Mouse (Mus musculus): ENCODE data around the gene Iqcn. TPM values are rescaled to one million over a fixed set of nuclear protein-coding genes. Genes with fewer than 3 reads are reported as not detected.

The Iqcn gene
- polyA plus RNA-seq, 1 experiment from 2014 or later, result 0.05 TPM

GRCm38 (mm10) chr8:70660273-70660725 lies 43.0 kb upstream of the Iqcn start, which contains the start of gene Pgpep1:
Gene Pgpep1 (minus strand): TSS chr8:70660388.
- H3K36me3 ChIP-seq (ENCODE audit: control insufficient read depth, insufficient read depth), result peaks cover 13% of the 10 kb centered on the region
- H3K27me3 ChIP-seq (ENCODE audit: control insufficient read depth, insufficient read depth, low read length), result no peaks in the 10 kb centered on the region
- H3K4me1 ChIP-seq (ENCODE audit: control insufficient read depth, insufficient read depth, low read length), result peaks cover 22% of the 10 kb centered on the region
- ATAC-seq (replicated peaks; ENCODE audit: extremely low read depth, insufficient read depth, low FRiP score), result peak; percentile 37
- peak within 1 kb of the TSS; percentile 84 for H3K4me2 ChIP-seq (ENCODE audit: low read depth, low read length)
- WGBS, result 4% methylated on average over 14 of the region's 14 CpGs
- H3K9me3 ChIP-seq (replicated peaks; ENCODE audit: control insufficient read depth, low read length), result no peaks in the 10 kb centered on the region
- peak within 1 kb of the TSS; percentile 94 for H3K9ac ChIP-seq (ENCODE audit: low read length)
- peak within 1 kb of the TSS; percentile 87 for H3K4me3 ChIP-seq (ENCODE audit: low read length)
- peak within 1 kb of the TSS; percentile 91 for H3K27ac ChIP-seq (ENCODE audit: low read length)

- Histone ChIP-seq H3K27ac (ENCODE audit: low read length) (no peak overlapping the region), H3K4me2 (ENCODE audit: low read depth, low read length) (no peak overlapping the region), H3K4me3 (ENCODE audit: low read length) (no peak overlapping the region), H3K9ac (ENCODE audit: low read length) (0 out of 2 replicates have a peak overlapping the region, but pooled peaks have one; percentile 27), H3K9me3 (replicated peaks; ENCODE audit: control insufficient read depth, low read length) (no peaks in the 10 kb centered on the region), H3K36me3 (ENCODE audit: control insufficient read depth, insufficient read depth) (no peaks in the 10 kb centered on the region), H3K27me3 (ENCODE audit: control insufficient read depth, insufficient read depth, low read length) (no peaks in the 10 kb centered on the region), H3K4me1 (ENCODE audit: control insufficient read depth, insufficient read depth, low read length) (peaks cover 9% of the 10 kb centered on the region)
- 51% methylated on average over 4 of the region's 4 CpGs for WGBS
- no peak for ATAC-seq (replicated peaks; ENCODE audit: extremely low read depth, insufficient read depth, low FRiP score)
Measured at GRCm38 (mm10) chr8:70663691-70664090, 39.6 kb upstream of the Iqcn start.

GRCm38 (mm10) chr8:70664631-70665030 lies 38.6 kb upstream of the Iqcn start:
- Histone ChIP-seq H3K9ac (ENCODE audit: low read length) (no peak overlapping the region), H3K4me1 (ENCODE audit: control insufficient read depth, insufficient read depth, low read length) (peaks cover 7% of the 10 kb centered on the region), H3K27me3 (ENCODE audit: control insufficient read depth, insufficient read depth, low read length) (no peaks in the 10 kb centered on the region), H3K4me3 (ENCODE audit: low read length) (no peak overlapping the region), H3K36me3 (ENCODE audit: control insufficient read depth, insufficient read depth) (no peaks in the 10 kb centered on the region), H3K27ac (ENCODE audit: low read length) (no peak overlapping the region), H3K4me2 (ENCODE audit: low read depth, low read length) (no peak overlapping the region), H3K9me3 (replicated peaks; ENCODE audit: control insufficient read depth, low read length) (no peaks in the 10 kb centered on the region)
- 71% methylated on average over 3 of the region's 3 CpGs for WGBS
- no peak for ATAC-seq (replicated peaks; ENCODE audit: extremely low read depth, insufficient read depth, low FRiP score)

- 62% methylated on average over 2 of the region's 2 CpGs for WGBS
- H3K9ac ChIP-seq (ENCODE audit: low read length), result no peak overlapping the region
Measured at GRCm38 (mm10) chr8:70665599-70665998, 37.7 kb upstream of the Iqcn start.

GRCm38 (mm10) chr8:70667071-70667470 lies 36.2 kb upstream of the Iqcn start:
- Histone ChIP-seq H3K4me2 (ENCODE audit: low read depth, low read length) (no peak overlapping the region), H3K9ac (ENCODE audit: low read length) (no peak overlapping the region), H3K4me3 (ENCODE audit: low read length) (no peak overlapping the region), H3K4me1 (ENCODE audit: control insufficient read depth, insufficient read depth, low read length) (no peaks in the 10 kb centered on the region), H3K27me3 (ENCODE audit: control insufficient read depth, insufficient read depth, low read length) (no peaks in the 10 kb centered on the region), H3K27ac (ENCODE audit: low read length) (no peak overlapping the region), H3K36me3 (ENCODE audit: control insufficient read depth, insufficient read depth) (no peaks in the 10 kb centered on the region), H3K9me3 (replicated peaks; ENCODE audit: control insufficient read depth, low read length) (no peaks in the 10 kb centered on the region)
- no peak for ATAC-seq (replicated peaks; ENCODE audit: extremely low read depth, insufficient read depth, low FRiP score)
- whole genome bisulfite sequencing, result 58% methylated on average over 5 of the region's 5 CpGs

More at GRCm38 (mm10) chr8:70665599-70665998, 37.7 kb upstream of the Iqcn start:
- H3K4me3 ChIP-seq (ENCODE audit: low read length), result no peak overlapping the region
- no peak overlapping the region for H3K27ac ChIP-seq (ENCODE audit: low read length)
- ATAC-seq (replicated peaks; ENCODE audit: extremely low read depth, insufficient read depth, low FRiP score), result no peak
- no peaks in the 10 kb centered on the region for H3K9me3 ChIP-seq (replicated peaks; ENCODE audit: control insufficient read depth, low read length)
- H3K36me3 ChIP-seq (ENCODE audit: control insufficient read depth, insufficient read depth), result no peaks in the 10 kb centered on the region
- 0 out of 2 replicates have a peak, but pooled peaks cover under 1% of the 10 kb centered on the region for H3K4me1 ChIP-seq (ENCODE audit: control insufficient read depth, insufficient read depth, low read length)
- no peak overlapping the region for H3K4me2 ChIP-seq (ENCODE audit: low read depth, low read length)
- H3K27me3 ChIP-seq (ENCODE audit: control insufficient read depth, insufficient read depth, low read length), result no peaks in the 10 kb centered on the region

GRCm38 (mm10) chr8:70671615-70672324 lies 31.5 kb upstream of the Iqcn start:
- Histone ChIP-seq H3K4me3 (ENCODE audit: low read length) (no peak overlapping the region), H3K9ac (ENCODE audit: low read length) (no peak overlapping the region), H3K27ac (ENCODE audit: low read length) (no peak overlapping the region), H3K27me3 (ENCODE audit: control insufficient read depth, insufficient read depth, low read length) (no peaks in the 10 kb centered on the region), H3K36me3 (ENCODE audit: control insufficient read depth, insufficient read depth) (no peaks in the 10 kb centered on the region), H3K9me3 (replicated peaks; ENCODE audit: control insufficient read depth, low read length) (no peaks in the 10 kb centered on the region), H3K4me2 (ENCODE audit: low read depth, low read length) (no peak overlapping the region), H3K4me1 (ENCODE audit: control insufficient read depth, insufficient read depth, low read length) (peaks cover 12% of the 10 kb centered on the region)
- WGBS, result 61% methylated on average over 10 of the region's 10 CpGs
- ATAC-seq (replicated peaks; ENCODE audit: extremely low read depth, insufficient read depth, low FRiP score), result no peak

GRCm38 (mm10) chr8:70672325-70673078 lies 30.8 kb upstream of the Iqcn start:
- Histone ChIP-seq H3K9me3 (replicated peaks; ENCODE audit: control insufficient read depth, low read length) (no peaks in the 10 kb centered on the region), H3K36me3 (ENCODE audit: control insufficient read depth, insufficient read depth) (no peaks in the 10 kb centered on the region), H3K4me3 (ENCODE audit: low read length) (peak overlapping the region; percentile 43), H3K4me1 (ENCODE audit: control insufficient read depth, insufficient read depth, low read length) (peaks cover 12% of the 10 kb centered on the region), H3K27ac (ENCODE audit: low read length) (peak overlapping the region; percentile 63), H3K4me2 (ENCODE audit: low read depth, low read length) (peak overlapping the region; percentile 65), H3K9ac (ENCODE audit: low read length) (peak overlapping the region; percentile 70), H3K27me3 (ENCODE audit: control insufficient read depth, insufficient read depth, low read length) (no peaks in the 10 kb centered on the region)
- peak; percentile 2; the same call in 1 of the 2 replicates for ATAC-seq (replicated peaks; ENCODE audit: extremely low read depth, insufficient read depth, low FRiP score)
- WGBS, result 38% methylated on average over 19 of the region's 19 CpGs

GRCm38 (mm10) chr8:70673079-70673856 lies 30.0 kb upstream of the Iqcn start, which contains the start of gene Lsm4:
Gene Lsm4 (plus strand): TSS chr8:70673248.
- Histone ChIP-seq H3K4me2 (ENCODE audit: low read depth, low read length) (peak within 1 kb of the TSS; percentile 90), H3K9me3 (replicated peaks; ENCODE audit: control insufficient read depth, low read length) (no peaks in the 10 kb centered on the region)
- under 1% methylated on average over 60 of the region's 60 CpGs for WGBS

More at GRCm38 (mm10) chr8:70673079-70673856, 30.0 kb upstream of the Iqcn start, which contains the start of gene Lsm4:
- H3K9ac ChIP-seq (ENCODE audit: low read length), result peak within 1 kb of the TSS; percentile 81
- peaks cover 12% of the 10 kb centered on the region for H3K4me1 ChIP-seq (ENCODE audit: control insufficient read depth, insufficient read depth, low read length)
- peak within 1 kb of the TSS; percentile 79 for H3K4me3 ChIP-seq (ENCODE audit: low read length)
- H3K27ac ChIP-seq (ENCODE audit: low read length), result peak within 1 kb of the TSS; percentile 94
- ATAC-seq (replicated peaks; ENCODE audit: extremely low read depth, insufficient read depth, low FRiP score), result peak; percentile 97
- peaks cover 4% of the 10 kb centered on the region; the same call in 1 of the 2 replicates for H3K36me3 ChIP-seq (ENCODE audit: control insufficient read depth, insufficient read depth)
- no peaks in the 10 kb centered on the region for H3K27me3 ChIP-seq (ENCODE audit: control insufficient read depth, insufficient read depth, low read length)
